Mouse (Mus musculus) erythroid progenitor cell, adult 5-6 weeks (primary cell): Measurements from ENCODE around the gene Fosb. TPM values are rescaled to one million over a fixed set of nuclear protein-coding genes. Genes with fewer than 3 reads are reported as not detected.

Experiments used
- ATAC-seq: replicated peaks from 2 replicates; pipeline ENCODE4 v1.8.0; 2016; ENCODE audit warnings: moderate number of reproducible peaks, mild to moderate bottlenecking, moderate TSS enrichment, inconsistent platforms; ENCODE audit not compliant: poor library complexity, low FRiP score, severe bottlenecking
- total RNA-seq, 2 experiments: library from RNA; stranded (forward) in 1 of 2; stranded (reverse) in 1 of 2; fragments of 150-400 nt in 1 of 2; fragments of 186-747, 209-891 nt in 1 of 2; gene quantifications; 2 replicates each; pipeline versions ENCODE4 v1.2.3 to v1.2.4; 2015 to 2017; ENCODE audit warnings: low replicate concordance in 2 of 2

The Fosb gene
- total RNA-seq, 2 experiments from 2014 or later: 1.3 to 6.3 TPM

DNA sequence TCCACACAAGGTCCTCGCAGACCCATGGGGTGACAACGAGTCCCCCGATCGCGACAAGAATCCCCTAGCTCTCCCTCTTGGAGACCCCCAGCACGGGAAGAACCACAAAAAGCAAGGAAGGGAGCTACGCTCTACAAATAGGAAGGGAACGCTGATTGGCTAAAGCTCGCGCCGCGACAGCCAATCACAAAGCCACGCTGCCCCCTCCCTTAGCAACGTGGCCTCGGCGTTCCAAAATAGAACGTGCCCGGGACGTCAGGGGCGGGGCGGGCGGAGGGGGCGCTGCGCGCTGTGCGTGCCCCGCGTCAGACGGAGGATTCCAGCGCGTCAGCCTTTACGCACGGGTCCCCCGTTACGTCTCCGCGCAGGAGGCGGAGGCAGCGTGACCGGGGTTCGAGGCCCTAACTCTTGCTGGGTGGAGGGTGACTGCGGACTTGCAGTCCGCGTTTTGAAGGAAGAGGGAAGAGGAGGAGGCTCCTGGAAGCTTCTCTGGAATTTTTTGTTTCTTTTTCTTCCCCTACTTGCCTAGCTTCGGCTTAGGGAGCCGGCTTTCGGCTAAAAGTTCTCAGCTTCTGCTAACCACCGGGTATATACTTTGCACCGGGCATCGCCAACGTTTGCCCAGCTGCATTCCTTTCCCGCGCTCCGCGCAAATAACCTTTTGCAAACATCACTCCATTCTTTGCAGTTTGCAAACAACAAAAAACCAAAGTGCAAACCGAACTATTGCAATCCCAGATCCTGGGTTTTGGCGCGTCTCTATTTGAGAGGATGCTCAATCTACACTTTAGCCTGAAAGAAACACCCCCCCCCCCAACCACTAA lies 1.2 kb downstream of the Fosb start:
- peak; percentile 84 for ATAC-seq

DNA sequence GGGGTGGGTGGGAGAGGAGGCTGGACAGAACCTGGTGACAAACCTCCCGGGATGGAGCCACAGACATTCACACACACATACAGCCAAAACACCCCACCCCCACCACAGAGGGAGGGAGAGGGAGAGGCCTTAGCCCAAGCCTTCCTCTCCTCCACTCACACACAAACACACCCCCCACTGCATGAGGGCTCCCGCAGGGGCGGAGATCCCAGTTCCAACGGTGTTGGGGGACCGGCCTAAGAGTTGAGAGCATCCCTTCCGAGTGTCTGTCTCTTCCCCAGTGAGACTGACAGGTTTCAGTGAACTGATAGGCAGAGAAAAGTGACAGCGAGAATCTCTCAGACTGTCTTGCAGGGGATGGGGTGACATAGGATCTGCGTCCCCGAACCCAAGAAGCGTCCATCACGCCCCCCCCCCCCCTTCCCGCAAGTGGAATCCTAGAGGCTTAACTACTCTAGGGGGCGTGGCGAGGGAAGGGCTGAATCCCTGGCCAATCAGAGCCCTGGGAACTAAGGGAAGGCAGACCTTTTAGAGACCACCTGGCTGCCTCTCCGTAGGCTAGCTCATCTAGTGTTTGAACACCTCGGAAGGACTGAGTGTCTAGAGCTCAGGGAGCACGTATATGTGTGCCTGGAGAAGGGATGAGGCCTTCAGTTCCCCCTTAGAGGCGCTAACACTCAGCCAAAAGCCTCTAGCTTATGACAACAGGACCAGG lies 2.0 kb downstream of the Fosb start:
- 0 out of 2 replicates have a peak, but pooled peaks have one; percentile 8 for ATAC-seq

DNA sequence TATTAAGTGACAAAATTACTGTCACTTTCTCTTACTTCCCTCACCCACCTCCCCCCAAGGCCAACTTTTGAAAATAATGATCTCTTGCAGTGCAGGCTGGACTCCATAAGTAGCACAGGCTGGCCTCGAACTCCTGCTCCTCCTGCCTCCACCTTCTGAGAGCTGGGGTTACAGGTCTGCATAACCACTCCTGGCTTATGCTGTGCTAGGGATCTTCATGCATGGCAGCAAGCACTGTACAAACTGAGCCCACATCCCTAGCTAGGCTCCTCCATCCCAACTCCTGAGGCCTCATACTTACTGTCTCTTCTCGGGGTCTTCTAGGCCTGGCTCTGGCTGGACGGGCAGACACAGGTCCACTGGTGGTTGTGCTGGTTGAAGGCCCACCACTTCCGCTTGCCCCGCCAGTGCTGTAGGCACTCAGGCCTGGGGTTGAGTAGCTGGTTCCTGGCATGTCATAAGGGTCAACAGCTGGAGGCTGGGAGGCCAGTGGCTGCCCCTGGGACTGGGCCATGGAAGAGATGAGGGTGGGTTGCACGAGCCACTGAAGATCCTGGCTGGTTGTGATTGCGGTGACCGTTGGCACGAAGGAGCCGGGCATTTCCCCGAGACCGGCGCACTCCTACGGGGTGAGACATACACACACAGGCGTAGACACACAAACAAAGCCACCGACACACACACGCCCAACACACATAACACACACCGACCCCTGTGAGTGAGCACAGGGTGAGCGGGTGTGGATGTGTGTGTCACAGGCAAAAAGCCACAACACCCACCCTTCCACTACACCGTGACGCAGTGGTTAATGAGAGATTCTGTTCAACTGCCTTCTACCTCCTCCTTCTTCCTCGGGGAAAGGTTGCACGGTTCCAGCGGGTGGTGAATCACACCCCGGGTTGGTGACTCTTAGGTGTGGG lies 2.8 kb downstream of the Fosb start:
- no peak for ATAC-seq

DNA sequence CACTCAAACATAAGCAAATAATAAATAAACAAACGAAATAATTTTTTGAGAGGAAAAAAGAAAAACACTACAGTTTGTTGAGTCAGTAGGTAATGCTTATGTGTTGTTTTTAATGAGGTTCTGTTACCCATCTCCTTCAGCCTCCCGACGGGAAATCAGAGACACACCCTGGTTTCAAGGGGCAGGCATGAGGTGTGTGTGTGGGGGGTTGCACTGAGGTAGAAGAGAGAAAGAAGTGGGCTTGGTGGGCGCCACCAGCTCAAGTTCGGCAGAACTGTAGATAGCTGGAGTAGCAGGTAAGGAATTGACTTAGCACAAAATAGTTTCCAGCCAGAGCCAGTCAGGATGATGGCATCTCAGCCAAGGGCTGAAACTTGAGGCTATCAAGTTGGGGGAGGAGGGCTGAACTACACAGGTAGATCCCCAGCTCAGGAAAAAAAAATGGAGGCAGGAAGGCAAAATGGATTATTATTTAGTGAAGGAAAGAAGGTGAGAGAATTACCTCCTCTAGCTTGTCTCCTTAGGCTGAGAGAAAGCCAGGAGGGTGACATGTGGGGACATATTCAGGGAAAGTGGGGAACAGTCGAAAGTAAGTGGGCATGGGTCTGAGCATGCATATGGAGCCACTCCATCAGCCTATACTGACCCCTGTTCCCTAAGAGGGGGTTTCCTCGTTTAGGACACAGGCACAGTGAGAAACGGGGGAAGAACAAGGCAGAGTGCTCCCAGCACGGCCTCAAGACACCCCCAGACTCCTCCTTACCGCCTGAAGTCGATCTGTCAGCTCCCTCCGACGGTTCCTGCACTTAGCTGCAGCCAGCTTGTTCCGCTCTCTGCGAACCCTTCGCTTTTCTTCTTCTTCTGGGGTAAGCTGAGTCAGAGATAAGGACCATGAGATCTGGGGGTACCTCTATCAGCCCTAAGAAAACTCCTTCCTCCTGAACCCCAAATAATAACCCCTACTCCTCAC lies 3.8 kb downstream of the Fosb start:
- ATAC-seq: no peak

DNA sequence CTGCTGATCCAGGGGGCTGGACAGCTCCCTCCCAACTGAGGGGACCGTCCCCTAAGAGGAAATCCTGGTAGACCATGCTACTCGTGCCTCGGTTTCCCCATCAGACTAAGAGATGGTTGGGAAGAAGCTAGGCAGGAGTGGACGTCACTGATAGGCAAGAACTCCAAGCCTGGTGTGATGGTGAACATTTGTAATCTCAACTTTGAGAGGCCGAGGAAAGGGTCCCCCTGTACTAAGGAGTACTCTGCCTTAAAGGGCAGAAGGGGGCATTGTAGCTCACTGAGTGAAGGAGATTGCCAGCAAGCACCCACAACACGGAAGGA lies 4.5 kb downstream of the Fosb start:
- ATAC-seq: no peak

DNA sequence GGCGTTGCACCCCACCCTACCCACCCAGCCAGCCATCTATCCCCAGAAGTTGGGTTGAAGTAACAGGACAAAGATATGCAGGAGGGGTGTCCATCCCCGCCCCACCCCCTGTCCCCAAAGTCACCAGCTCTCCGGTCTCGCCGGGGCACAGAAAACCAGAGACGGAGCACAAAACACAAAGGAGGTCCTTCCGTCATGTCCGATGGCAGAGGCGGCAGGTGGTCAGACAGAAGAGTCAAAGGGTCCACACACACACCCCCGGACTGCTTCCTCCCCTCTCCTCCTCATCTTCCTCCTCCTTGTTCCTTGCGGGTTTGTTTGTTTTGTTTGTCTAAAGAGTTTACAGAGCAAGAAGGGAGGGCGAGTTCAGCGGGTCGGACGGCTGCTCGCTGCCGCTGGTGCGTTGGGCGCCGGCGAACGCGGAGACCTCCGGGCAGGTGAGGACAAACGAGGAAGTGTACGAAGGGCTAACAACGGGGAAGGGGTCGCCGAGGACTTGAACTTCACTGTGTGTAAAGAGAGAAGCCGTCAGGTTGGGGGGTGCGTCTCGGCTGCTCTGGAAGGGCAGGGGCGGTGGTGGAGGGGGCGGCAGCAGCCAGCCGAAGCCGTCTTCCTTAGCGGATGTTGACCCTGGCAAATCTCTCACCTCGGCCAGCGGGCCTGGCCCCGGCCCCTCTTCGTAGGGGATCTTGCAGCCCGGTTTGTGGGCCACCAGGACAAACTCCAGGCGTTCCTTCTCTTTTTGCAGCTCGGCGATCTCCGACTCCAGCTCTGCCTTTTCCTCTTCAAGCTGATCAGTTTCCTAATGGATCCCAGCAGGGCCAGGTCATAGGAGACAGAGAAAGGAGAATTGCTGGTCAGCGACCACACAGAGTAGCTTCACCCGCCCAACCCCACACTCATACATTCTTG lies 5.1 kb downstream of the Fosb start:
- ATAC-seq: no peak

DNA sequence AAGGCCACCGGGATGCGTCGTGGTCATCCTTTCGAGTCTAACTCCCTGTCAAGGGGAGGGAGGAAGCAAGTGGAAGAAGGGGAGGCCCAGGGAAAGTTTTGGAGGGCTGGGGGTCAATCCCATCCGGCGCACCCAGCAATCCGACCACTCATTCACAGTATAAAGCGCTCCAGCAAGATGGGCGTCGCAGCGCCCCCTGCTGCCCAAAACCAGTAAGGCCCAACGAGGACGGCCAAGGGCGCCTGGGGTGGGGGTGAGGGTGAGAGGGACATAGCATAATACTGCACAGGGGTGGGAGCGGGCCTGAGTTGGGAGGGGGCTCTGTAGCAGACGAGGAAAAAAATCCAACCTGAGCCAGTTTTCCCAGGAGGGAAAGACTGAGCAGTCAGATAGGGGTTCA lies 6.1 kb downstream of the Fosb start:
- ATAC-seq: no peak

DNA sequence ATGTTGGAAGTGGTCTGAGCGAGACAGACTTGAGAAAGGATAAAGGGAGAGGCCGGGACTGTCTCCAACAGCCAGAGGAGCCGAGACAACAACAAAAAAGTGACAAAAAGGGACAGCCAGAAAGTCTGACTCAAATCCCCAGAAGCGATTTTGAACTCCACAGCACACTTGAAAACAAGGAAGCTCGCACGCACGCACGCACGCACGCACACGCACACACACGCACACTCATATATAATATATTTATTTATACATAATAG lies 6.9 kb downstream of the Fosb start:
- no peak for ATAC-seq

DNA sequence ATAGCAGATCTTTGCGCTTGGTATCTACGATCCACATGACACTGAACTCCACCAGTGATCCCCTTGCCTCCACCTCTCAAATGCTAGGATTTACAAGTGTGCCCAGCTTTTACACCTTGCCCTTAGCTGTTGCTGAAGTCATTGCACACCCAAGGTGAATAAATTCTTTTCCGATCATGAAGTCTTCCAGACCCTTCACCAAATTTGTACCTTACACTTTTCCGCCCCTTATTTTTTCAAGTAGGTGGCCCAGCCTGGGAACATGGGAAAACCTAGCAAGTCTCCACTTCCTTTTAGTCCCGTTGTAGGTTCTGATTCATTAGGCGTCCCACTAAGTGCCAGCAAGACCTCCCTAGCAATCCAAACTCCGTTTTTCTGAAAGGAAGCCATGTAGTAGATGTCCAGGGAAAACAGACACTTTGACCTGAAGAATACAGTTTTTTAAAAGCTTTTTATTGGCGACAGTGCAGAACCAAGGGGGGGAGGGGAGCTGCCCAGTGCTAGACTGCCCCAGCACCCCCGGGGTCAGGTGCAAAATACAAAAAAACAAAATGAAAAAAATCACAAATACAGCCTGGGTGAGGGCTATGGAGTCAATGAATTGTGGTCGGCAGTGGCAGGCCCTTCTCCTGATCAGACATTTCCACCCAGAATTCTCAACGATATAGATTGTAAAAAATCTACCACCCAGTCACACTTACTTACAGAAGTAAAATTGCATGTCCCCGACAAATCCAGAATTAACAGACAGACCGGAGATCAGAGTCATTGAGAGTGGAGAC lies 7.4 kb downstream of the Fosb start:
- ATAC-seq: no peak

DNA sequence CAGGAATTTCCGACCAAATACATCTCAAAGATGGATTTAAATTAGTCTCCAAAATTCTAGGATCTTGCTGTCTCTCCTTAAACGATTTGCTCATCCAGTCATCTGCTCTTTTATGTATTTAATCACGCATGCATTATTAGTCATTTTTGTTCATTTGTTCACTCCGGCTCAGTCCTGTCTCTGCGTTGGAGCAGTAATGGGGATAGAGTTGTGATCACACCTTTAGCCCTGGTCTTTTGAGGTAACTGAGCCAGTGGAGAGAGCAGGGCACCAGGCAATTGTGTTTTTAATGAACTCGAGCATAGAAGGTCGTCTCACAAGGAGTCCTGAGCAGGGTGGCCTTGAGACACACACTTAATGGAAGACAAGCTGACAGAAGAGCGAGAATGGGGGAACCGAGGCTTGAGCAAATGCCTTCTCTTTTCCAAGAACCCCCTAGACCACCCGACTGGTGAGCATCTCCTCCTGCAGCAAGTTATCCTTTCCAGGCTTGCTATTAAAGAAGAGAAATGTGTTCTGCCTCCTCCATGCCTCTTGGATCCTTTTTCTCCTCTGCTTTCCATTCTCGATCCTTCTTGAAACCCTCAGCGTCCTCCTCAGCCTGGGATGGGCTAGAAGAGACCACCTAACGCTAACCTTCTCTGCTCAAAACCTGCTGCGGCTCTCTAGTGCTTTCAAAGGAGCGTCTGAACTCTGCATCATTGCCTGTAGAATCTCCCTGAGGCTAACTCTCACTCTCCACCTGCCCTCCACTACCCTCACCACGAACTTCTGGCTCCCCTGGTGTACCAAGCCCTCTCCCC lies 8.2 kb downstream of the Fosb start:
- no peak for ATAC-seq

DNA sequence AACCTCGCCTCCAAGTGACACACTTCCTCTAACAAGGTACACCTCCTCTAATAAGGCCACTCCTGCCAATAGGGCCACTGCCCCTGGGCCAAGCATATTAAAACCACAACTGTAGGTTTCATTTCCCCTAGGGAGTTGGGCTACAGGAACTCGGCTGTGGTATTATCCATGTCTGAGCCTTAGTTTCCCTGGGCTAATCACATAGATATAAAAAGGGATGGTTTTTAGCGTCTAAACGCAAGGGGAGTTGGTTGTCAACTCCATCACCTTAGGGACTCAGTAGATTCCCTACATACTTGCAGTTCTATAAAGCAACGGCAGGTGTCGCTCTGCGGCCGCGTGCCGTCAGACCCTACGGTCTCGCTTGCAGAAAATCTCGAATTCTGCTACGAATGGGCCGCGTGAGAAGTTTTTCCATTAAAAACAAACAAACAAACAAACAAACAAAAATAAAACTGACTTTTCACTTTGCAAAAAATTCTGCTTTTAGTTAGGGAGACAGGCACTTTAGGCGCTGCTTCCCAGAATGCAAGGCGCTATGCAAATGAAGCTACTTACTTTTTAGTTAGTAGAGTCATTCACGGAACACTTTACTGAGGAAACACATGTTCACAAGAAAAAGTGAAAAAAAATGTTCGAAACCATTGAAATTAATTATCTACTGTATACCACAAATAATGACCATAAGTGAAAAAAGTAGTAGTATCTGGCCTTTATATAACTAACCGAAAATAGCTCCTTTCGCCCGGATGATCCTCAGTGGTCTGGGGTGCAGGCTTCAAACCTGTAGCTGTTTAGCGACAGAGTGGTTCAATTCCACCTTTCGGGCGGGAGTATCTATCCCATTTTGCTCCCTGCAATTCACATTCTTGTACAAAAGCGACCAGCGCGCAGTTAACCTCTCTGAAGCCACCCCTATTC lies 9.1 kb downstream of the Fosb start:
- peak; percentile 80 for ATAC-seq

DNA sequence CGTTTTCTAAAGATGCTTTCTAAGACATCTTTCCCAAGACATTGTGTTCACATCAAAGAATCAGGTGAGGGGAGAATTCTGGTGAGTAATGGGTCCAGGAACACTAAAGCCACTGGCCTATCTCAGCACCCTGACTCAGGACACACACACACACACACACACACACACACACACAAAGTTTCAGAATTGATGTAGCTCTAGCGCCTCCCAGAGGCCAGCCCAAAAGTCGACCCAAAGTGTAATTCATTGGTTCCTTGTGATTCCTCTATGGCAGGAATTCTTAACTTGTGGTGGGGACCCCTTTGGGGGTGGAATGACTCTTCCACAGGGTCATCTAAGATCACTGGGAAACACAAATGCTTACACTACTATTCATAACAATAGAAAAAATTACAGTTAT lies 10.7 kb downstream of the Fosb start:
- no peak for ATAC-seq

DNA sequence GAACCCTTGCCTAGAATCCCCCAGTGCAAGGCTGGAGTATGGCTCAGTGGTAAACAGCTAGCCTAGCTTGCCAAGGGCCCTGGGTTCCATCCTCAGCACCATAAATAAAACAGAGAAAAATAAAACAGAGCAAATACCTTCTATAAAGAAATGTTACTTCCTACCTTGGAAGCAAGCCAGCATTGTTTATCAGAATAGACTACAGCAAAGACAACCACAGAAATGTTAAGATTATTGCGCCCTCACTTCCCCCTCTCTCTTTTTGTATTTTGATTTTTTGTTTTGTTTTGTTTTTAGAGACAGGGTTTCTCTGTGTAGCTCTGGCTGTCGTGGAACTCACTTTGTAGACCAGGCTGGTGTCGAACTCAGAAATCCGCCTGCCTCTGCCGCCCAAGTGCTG lies 12.1 kb downstream of the Fosb start:
- no peak for ATAC-seq

DNA sequence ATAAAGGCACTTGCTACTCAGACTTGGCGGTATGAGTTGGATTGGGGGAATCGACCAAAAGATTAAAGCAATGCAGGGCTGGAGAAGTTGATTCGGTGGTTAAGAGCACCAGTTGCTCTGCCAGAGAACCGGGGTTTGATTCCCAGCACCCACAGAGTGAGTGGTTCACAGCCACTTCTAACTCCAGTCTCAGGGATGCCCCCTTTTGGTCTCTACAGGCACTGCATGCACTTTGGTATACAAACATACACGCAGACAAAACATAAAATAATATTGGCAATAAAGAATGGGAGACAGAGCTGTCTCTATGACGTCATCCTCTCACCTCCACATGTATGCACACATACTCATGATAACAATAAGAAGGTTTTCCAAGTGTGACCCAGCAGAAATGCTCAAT lies 12.8 kb downstream of the Fosb start:
- ATAC-seq: no peak

DNA sequence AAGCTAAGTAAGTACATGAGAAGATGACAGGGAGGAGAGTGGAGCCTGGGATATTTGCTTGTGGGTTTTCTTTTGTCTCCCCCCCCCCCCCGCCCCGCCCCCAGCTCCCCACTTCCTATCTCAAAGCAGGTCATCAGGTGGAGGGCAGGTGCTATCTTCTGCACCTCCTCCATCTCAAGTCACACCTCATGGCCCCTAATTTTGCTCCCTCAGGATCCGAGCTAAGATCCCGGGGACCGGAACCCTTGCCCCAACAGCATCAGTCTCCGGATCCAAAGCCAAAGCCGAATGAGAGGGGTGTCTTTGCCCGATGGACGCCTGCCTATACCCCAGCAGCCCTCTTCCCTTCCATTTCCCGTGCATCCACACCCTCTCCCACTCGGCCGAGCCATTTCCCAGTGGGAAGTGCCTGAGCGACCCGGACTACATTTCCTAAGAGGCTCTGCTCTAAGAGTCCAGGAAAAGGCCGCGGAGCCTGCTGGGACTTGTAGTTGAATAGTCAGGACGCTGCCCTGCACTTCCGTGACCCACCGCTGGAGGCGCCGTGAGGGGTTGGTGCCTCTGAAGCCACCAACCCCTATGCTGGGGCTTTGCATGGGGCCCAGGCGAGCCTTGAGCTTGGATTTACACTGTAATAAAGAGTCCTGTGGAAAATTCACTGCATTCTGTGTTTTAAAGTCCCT lies 14.2 kb downstream of the Fosb start:
- peak; percentile 73 for ATAC-seq
